Mouse (Mus musculus): ENCODE measurements around the gene Nelfb.

The Nelfb gene

DNA sequence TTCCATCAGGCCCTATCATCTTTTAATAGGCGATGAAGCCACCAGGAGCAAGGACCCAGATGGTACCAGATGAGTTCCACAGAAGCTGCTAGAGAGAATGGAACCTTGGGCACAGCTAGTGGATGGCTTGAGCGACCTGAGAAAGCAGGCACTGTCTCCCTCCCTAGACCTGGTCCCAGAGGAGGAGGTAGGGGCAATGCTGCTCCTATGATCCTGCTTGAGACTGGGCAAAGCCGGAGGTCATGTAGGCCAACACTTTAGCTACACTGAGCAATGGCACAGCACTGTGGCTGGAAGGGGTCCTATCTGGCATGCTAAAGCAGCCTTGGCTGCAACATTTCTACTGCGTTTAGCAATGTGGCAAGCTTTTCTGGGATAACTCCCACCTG, 35.6 kb downstream of the Nelfb start:
- no peak for DNase-seq (ENCODE audit: low spot score)

GRCm38 (mm10) chr2:25174866-25175689, 36.2 kb downstream of the Nelfb start:
- DNase-seq (ENCODE audit: low spot score) = no peak

GRCm38 (mm10) chr2:25173821-25174220, 37.5 kb downstream of the Nelfb start:
- no peak for DNase-seq (ENCODE audit: low spot score)

DNA sequence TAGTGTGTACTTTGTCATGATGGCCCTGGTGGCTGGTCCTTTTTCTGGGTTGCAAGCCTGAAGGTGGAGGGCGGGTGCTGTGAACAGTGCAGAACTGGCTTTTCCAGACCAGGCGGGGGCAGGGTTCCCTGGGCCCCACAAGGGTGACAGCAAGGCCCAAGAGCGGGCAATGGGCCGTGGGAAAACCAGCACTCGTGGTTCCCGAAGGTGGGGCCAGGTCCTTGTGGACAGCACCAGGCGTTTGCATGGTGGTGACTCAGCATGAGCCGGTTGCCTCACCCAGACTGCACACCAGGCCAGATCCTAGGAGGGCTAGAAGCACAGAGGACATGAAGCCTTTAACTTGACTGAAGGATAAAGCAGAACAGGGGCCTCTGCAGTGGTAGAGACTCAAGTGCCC, 38.7 kb downstream of the Nelfb start:
- DNase-seq (ENCODE audit: low spot score) = no peak

DNA sequence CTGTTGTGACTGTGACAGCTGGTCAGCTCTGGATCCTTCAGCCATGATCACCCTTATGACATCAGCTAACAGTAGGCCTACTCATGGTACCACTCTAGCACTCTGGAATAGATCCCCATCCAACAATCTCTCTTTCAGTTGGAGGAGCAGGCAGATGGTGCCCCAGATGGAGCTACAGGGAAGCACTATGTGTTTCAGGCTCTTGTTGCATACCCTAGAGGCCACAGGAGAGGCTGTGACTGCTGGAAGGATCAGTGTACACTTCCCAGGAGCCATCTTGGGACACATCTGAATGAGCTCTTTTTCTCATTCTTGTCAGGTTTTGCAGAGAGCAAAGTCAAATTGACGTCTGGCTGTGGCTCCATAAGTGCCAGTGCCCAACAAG, 39.5 kb downstream of the Nelfb start:
- no peak for DNase-seq (ENCODE audit: low spot score)

- no peak for DNase-seq (ENCODE audit: low spot score)
These were observed 40.1 kb downstream of the Nelfb start for GRCm38 (mm10) chr2:25171101-25171768.

- no peak for DNase-seq (ENCODE audit: low spot score)
These were observed 40.8 kb downstream of the Nelfb start for GRCm38 (mm10) chr2:25170326-25171100.

GRCm38 (mm10) chr2:25169778-25170177, 41.5 kb downstream of the Nelfb start:
- DNase-seq (ENCODE audit: low spot score) = no peak

- DNase-seq (ENCODE audit: low spot score) = no peak
These were observed 42.7 kb downstream of the Nelfb start for GRCm38 (mm10) chr2:25168665-25168978.

DNA sequence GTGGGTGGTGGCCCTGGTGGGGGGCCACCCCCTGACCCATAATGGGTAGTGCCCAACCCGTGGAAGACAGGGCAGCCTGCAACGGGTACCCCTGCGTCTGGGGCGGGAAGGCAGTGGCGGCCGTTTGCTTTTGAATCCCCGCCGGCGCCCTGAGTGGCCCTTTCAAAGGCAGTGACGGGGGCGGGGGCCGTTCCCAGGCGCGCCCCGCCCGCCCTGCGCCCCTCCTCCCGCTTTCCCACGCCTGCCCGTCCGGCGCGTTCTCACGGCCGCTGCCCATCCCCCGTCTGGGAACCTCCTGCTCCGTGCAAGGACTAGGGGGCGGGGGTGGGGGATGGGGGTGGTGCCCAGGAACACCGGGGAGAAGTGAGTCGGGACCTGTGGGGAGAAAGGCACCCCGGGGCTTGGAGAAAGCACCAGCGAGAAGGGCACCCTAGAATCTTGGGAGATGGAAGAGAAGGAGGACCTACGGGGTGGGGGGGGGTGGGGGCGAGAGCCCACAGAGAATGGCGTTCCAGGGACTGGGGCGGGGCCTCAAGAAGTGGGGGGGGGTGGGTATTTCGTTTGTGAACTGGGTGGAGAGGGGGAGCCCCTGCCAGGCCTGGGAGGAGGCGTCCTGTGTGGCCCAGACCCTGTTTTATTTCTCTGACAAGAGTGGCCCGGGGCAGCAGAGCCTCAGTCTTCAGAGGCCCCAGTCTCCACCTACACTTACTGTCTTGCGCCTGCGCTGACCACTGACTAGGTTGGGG, 43.2 kb downstream of the Nelfb start:
- no peak for DNase-seq (ENCODE audit: low spot score)

GRCm38 (mm10) chr2:25167481-25167880, 43.8 kb downstream of the Nelfb start:
- DNase-seq (ENCODE audit: low spot score) = no peak

- DNase-seq (ENCODE audit: low spot score) = no peak
These were observed 53.6 kb downstream of the Nelfb start for GRCm38 (mm10) chr2:25157655-25158054.

- DNase-seq (ENCODE audit: low spot score) = no peak
These were observed 54.3 kb downstream of the Nelfb start for GRCm38 (mm10) chr2:25156990-25157389.

- no peak for DNase-seq (ENCODE audit: low spot score)
These were observed 55.1 kb downstream of the Nelfb start for GRCm38 (mm10) chr2:25156177-25156576.

DNA sequence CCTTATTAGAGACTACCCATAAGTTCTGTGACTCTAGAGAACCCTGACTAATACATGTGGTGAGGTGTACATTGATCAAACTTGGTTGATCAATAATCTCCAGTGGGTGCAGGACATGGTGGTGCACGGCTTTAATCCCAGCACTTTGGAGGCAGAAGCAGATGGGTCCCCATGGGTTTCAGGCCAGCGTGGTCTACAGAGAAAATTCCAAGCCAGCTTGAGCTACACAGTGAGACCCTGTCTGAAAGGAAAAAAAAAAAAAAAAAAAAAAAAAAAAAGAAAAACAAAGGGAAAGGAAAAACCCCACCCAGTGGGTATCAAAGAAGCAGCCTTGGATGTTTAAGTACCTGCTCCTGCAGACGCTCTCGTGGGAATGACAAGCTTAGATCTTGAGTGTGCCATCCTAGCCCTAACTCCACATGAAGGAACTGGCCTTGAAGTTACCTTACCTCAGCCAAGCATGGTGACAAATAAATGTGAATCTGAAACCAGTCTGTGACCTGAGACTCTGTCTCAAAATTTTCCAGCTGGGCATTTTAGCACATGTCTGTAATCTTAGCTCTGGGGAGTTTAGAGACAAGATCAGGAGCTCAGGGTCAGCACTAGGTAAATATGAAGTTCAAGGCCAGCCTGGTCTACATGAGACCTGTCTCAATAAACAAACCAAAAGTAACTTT, 59.9 kb downstream of the Nelfb start:
- DNase-seq (ENCODE audit: low spot score) = no peak
